Mouse (Mus musculus) lung, postnatal 0 days (tissue): ENCODE data around the gene Bag1. TPM values are rescaled to one million over a fixed set of nuclear protein-coding genes. Genes with fewer than 3 reads are reported as not detected.
A peak's percentile ranks its signal among the peaks of the same experiment; 100 is the strongest.

Experiments used
- ATAC-seq: fragments of 200-750 bp; cut with Nextera tagmentation; 2 replicates; pipeline ENCODE4 v1.8.0; 2017; ENCODE audit warnings: moderate library complexity
- DNase-seq: peaks from one replicate; pipeline ENCODE4 v3.0.0-alpha.2; 2016; ENCODE audit warnings: low spot score
- H3K27ac ChIP-seq: fragments of 300-500 bp; sonication (generic); 2 replicates; pipeline ENCODE4 v1.5.1; 2014; ENCODE audit warnings: antibody characterized with exemption, mild to moderate bottlenecking, low read length, mixed read lengths
- H3K27me3 ChIP-seq: fragments of 300-500 bp; sonication (generic); replicated peaks from 2 replicates; pipeline ENCODE4 v1.6.1; 2014; ENCODE audit warnings: low read length, mixed read lengths; ENCODE audit not compliant: insufficient read depth
- H3K36me3 ChIP-seq: fragments of 300-500 bp; sonication (generic); 2 replicates; pipeline ENCODE4 v1.6.1; 2014; ENCODE audit warnings: low read length, mixed read lengths; ENCODE audit not compliant: insufficient read depth
- H3K4me1 ChIP-seq: fragments of 300-500 bp; sonication (generic); 2 replicates; pipeline ENCODE4 v1.6.1; 2014; ENCODE audit warnings: antibody characterized with exemption, low read depth, low read length, mixed read lengths; ENCODE audit not compliant: insufficient read depth
- H3K4me2 ChIP-seq: fragments of 300-500 bp; sonication (generic); replicated peaks from 2 replicates; pipeline ENCODE4 v1.6.1; 2014; ENCODE audit warnings: low read depth, mild to moderate bottlenecking, low read length, moderate library complexity, mixed read lengths
- H3K4me3 ChIP-seq: fragments of 300-500 bp; sonication (generic); 2 replicates; pipeline ENCODE4 v1.5.1; 2014; ENCODE audit warnings: low read depth, low read length
- H3K9ac ChIP-seq: fragments of 300-500 bp; sonication (generic); replicated peaks from 2 replicates; pipeline ENCODE4 v1.6.1; 2014; ENCODE audit warnings: low read depth, mild to moderate bottlenecking
- H3K9me3 ChIP-seq: fragments of 300-500 bp; sonication (generic); 2 replicates; pipeline ENCODE4 v1.6.1; 2016; ENCODE audit warnings: low read length, mixed read lengths
- CTCF ChIP-seq: IDR thresholded peaks from 2 replicates; pipeline ENCODE4 v1.5.1; 2016; ENCODE audit warnings: antibody characterized with exemption, mild to moderate bottlenecking
- EP300 ChIP-seq: IDR thresholded peaks from 2 replicates; pipeline ENCODE4 v1.6.1; 2016; ENCODE audit warnings: antibody characterized with exemption, mild to moderate bottlenecking, control low read depth
- WGBS: fragments of 180-500 bp; shearing (Covaris S2); extraction: QIAGEN DNeasy Blood & Tissue Kit; methylation state at CpG from one replicate; pipeline ENCODE4 v1.1.7; 2014; 5-methylcytosine and 5-hydroxymethylcytosine counted together
- polyA plus RNA-seq: library from polyadenylated mRNA; unstranded; fragments of >200 nt; fragmentation: Nextera tagmentation; extraction: Ambion mirVana; gene quantifications from 2 replicates; pipeline ENCODE4 v1.2.1, GENCODE M21; 2015

Bag1 gene
- polyA plus RNA-seq, 1 experiment from 2014 or later = 234 TPM

- Histone ChIP-seq H3K36me3 (no peaks in the 10 kb centered on the region), H3K4me2 (no peak overlapping the region), H3K4me1 (no peaks in the 10 kb centered on the region), H3K27ac (no peak overlapping the region), H3K4me3 (no peak overlapping the region), H3K27me3 (no peaks in the 10 kb centered on the region), H3K9me3 (no peaks in the 10 kb centered on the region), H3K9ac (no peak overlapping the region)
- WGBS = 90% methylated on average over 3 of the region's 3 CpGs
- no peak for ATAC-seq
- TF ChIP-seq CTCF (no peak), EP300 (no peak)
- DNase-seq = no peak
Observed at GRCm38 (mm10) chr4:40900071-40900470, 48.0 kb downstream of the Bag1 start.

GRCm38 (mm10) chr4:40899264-40899663 is 48.8 kb downstream of the Bag1 start:
- no peaks in the 10 kb centered on the region for H3K9me3 ChIP-seq
- H3K36me3 ChIP-seq = no peaks in the 10 kb centered on the region
- no peak for DNase-seq
- TF ChIP-seq CTCF = no peak
- no peak for TF ChIP-seq EP300
- no peak overlapping the region for H3K4me2 ChIP-seq
- H3K27ac ChIP-seq = no peak overlapping the region
- no peak overlapping the region for H3K4me3 ChIP-seq
- no peaks in the 10 kb centered on the region for H3K4me1 ChIP-seq
- ATAC-seq = no peak
- WGBS = 47% methylated on average over 2 of the region's 2 CpGs
- H3K27me3 ChIP-seq = no peaks in the 10 kb centered on the region
- no peak overlapping the region for H3K9ac ChIP-seq

GRCm38 (mm10) chr4:40898476-40899044 is 49.5 kb downstream of the Bag1 start:
- no peak overlapping the region for H3K27ac ChIP-seq
- DNase-seq (no peak), ATAC-seq (peak; percentile 49; the same call in 1 of the 2 replicates)
- no peak for TF ChIP-seq EP300
- TF ChIP-seq CTCF = no peak
- no peaks in the 10 kb centered on the region for H3K27me3 ChIP-seq
- no peak overlapping the region for H3K4me3 ChIP-seq
- 79% methylated on average over 6 of the region's 6 CpGs for WGBS
- H3K4me1 ChIP-seq = no peaks in the 10 kb centered on the region
- H3K4me2 ChIP-seq = no peak overlapping the region
- H3K9me3 ChIP-seq = no peaks in the 10 kb centered on the region
- H3K36me3 ChIP-seq = no peaks in the 10 kb centered on the region
- no peak overlapping the region for H3K9ac ChIP-seq

- ATAC-seq = no peak
- WGBS = 94% methylated on average over 2 of the region's 2 CpGs
- no peak for TF ChIP-seq EP300
- TF ChIP-seq CTCF = peak; percentile 15; the same call in 1 of the 2 replicates
Observed at GRCm38 (mm10) chr4:40895646-40896045, 52.4 kb downstream of the Bag1 start.

GRCm38 (mm10) chr4:40895118-40895517 is 53.0 kb downstream of the Bag1 start:
- no peak overlapping the region for H3K9ac ChIP-seq
- DNase-seq (no peak), ATAC-seq (no peak)
- no peak overlapping the region for H3K4me3 ChIP-seq
- WGBS = 89% methylated on average over 3 of the region's 3 CpGs
- H3K4me1 ChIP-seq = no peaks in the 10 kb centered on the region
- TF ChIP-seq EP300 (no peak), CTCF (no peak)
- H3K9me3 ChIP-seq = no peaks in the 10 kb centered on the region
- no peaks in the 10 kb centered on the region for H3K36me3 ChIP-seq
- no peaks in the 10 kb centered on the region for H3K27me3 ChIP-seq
- no peak overlapping the region for H3K4me2 ChIP-seq
- H3K27ac ChIP-seq = no peak overlapping the region

More at GRCm38 (mm10) chr4:40895646-40896045, 52.4 kb downstream of the Bag1 start:
- Histone ChIP-seq H3K27ac (no peak overlapping the region), H3K4me2 (no peak overlapping the region), H3K4me1 (no peaks in the 10 kb centered on the region), H3K36me3 (no peaks in the 10 kb centered on the region), H3K27me3 (no peaks in the 10 kb centered on the region), H3K9ac (no peak overlapping the region), H3K4me3 (no peak overlapping the region), H3K9me3 (no peaks in the 10 kb centered on the region)
- DNase-seq = no peak

GRCm38 (mm10) chr4:40891206-40891605 is 56.9 kb downstream of the Bag1 start:
- Histone ChIP-seq H3K9me3 (no peaks in the 10 kb centered on the region), H3K4me1 (0 out of 2 replicates have a peak, but pooled peaks cover 4% of the 10 kb centered on the region), H3K36me3 (no peaks in the 10 kb centered on the region), H3K4me2 (no peak overlapping the region), H3K9ac (no peak overlapping the region), H3K27ac (no peak overlapping the region), H3K27me3 (no peaks in the 10 kb centered on the region), H3K4me3 (no peak overlapping the region)
- TF ChIP-seq EP300 (no peak), CTCF (no peak)
- DNase-seq = no peak
- no peak for ATAC-seq
- 65% methylated on average over 5 of the region's 5 CpGs for WGBS

GRCm38 (mm10) chr4:40889983-40890382 is 58.1 kb downstream of the Bag1 start:
- no peaks in the 10 kb centered on the region for H3K36me3 ChIP-seq
- WGBS = 86% methylated on average over 4 of the region's 4 CpGs
- no peak for ATAC-seq

More at GRCm38 (mm10) chr4:40889983-40890382, 58.1 kb downstream of the Bag1 start:
- Histone ChIP-seq H3K27me3 (no peaks in the 10 kb centered on the region), H3K4me3 (no peak overlapping the region), H3K9me3 (no peaks in the 10 kb centered on the region), H3K9ac (no peak overlapping the region), H3K27ac (no peak overlapping the region), H3K4me2 (no peak overlapping the region), H3K4me1 (0 out of 2 replicates have a peak, but pooled peaks cover 4% of the 10 kb centered on the region)
- no peak for DNase-seq
- no peak for TF ChIP-seq CTCF
- no peak for TF ChIP-seq EP300
